Mouse (Mus musculus): ENCODE results near the gene BC049715. TPM values are rescaled to one million over a fixed set of nuclear protein-coding genes. Genes with fewer than 3 reads are reported as not detected.

Gene BC049715
- polyA plus RNA-seq, 1 experiment, result not detected

DNA sequence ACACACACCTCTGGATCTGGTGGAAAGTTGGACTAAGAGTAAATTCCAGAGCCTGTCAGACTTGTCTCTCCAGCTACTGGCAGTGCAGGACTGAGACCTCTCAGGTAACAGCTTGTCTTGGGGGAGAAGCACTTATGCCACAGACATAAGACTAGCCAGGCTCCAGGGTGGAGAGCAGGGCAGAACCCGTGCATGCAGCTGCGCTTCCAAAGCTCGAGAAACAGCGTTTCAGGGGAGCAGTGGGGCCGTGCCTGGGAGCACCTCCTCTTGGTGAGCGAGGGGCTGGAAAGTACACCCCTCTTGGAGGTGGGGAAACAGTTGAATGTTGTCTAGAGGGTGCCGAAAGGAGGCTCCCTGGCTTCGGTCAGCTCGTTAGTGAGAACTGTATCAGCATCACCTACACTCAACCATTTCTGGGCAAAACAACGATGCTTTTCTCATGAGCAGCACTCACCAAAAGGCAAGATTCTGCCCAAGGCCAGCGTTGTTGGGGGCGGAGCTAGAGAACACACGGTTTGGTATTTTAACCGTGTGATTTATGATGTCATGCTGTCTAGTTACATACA lies 28.7 kb downstream of the BC049715 start:
- TF ChIP-seq POLR2A (IDR thresholded peaks at IDR 0.05; ENCODE audit: borderline replicate concordance, control insufficient read depth, low read depth, low read length) (no peak; the same call in 1 of the 2 replicates), CTCF (IDR thresholded peaks at IDR 0.05; ENCODE audit: control insufficient read depth, insufficient read depth, low read length) (no peak)
- H3K4me1 ChIP-seq (ENCODE audit: control insufficient read depth, insufficient read depth, low read length), result peaks cover 5% of the 10 kb centered on the region
- H3K4me3 ChIP-seq (replicated peaks; ENCODE audit: control insufficient read depth, low read depth, low read length), result peak overlapping the region; percentile 63
- H3K27ac ChIP-seq (ENCODE audit: control insufficient read depth, insufficient read depth, low read depth, low read length, poor library complexity), result peak overlapping the region; percentile 53
- 15% methylated on average over 14 of the region's 14 CpGs for WGBS

GRCm38 (mm10) chr6:136857186-136857872 lies 29.9 kb downstream of the BC049715 start, which contains the start of gene Art4:
Art4 (minus strand) TSS chr6:136857733.
- H3K4me1 ChIP-seq (ENCODE audit: control insufficient read depth, insufficient read depth, low read length), result peaks cover 2% of the 10 kb centered on the region
- peak within 1 kb of the TSS; percentile 84 for H3K4me3 ChIP-seq (replicated peaks; ENCODE audit: control insufficient read depth, low read depth, low read length)
- peak within 1 kb of the TSS; percentile 85 for H3K27ac ChIP-seq (ENCODE audit: control insufficient read depth, insufficient read depth, low read depth, low read length, poor library complexity)
- TF ChIP-seq POLR2A (IDR thresholded peaks at IDR 0.05; ENCODE audit: borderline replicate concordance, control insufficient read depth, low read depth, low read length) (peak; percentile 31; the same call in 1 of the 2 replicates), CTCF (IDR thresholded peaks at IDR 0.05; ENCODE audit: control insufficient read depth, insufficient read depth, low read length) (no peak)
- WGBS, result 2% methylated on average over 18 of the region's 18 CpGs

- WGBS, result 12% methylated on average over 11 of the region's 11 CpGs
- Histone ChIP-seq H3K4me1 (ENCODE audit: control insufficient read depth, insufficient read depth, low read length) (peaks cover 2% of the 10 kb centered on the region), H3K27ac (ENCODE audit: control insufficient read depth, insufficient read depth, low read depth, low read length, poor library complexity) (peak overlapping the region; percentile 72), H3K4me3 (replicated peaks; ENCODE audit: control insufficient read depth, low read depth, low read length) (no peak overlapping the region)
- TF ChIP-seq CTCF (IDR thresholded peaks at IDR 0.05; ENCODE audit: control insufficient read depth, insufficient read depth, low read length), result no peak
- no peak for TF ChIP-seq POLR2A (IDR thresholded peaks at IDR 0.05; ENCODE audit: borderline replicate concordance, control insufficient read depth, low read depth, low read length)
These were observed 30.4 kb downstream of the BC049715 start for GRCm38 (mm10) chr6:136857873-136858260.

DNA sequence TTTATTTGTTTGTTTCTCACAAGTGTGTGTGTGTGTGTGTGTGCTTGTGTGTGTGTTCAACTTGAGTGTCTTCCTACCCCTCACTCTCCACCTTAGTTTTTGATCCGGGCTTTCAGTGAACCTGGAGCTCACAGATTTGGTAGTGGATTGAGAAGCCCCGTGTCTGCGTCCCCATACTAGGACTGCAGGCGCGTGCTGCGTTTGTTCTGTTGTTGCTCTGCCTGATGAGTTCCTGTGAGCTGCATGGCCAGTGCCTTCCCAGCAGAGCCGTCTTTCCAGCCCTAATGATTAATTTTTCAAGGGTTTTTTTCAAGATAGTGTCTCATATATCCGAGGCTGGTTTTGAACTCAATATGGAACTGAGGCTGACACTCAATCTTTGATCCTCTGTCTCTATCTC lies 31.0 kb downstream of the BC049715 start:
- TF ChIP-seq POLR2A (IDR thresholded peaks at IDR 0.05; ENCODE audit: borderline replicate concordance, control insufficient read depth, low read depth, low read length), result no peak
- TF ChIP-seq CTCF (IDR thresholded peaks at IDR 0.05; ENCODE audit: control insufficient read depth, insufficient read depth, low read length), result no peak
- H3K4me1 ChIP-seq (ENCODE audit: control insufficient read depth, insufficient read depth, low read length), result peaks cover 2% of the 10 kb centered on the region
- no peak overlapping the region for H3K4me3 ChIP-seq (replicated peaks; ENCODE audit: control insufficient read depth, low read depth, low read length)
- 83% methylated on average over 8 of the region's 8 CpGs for WGBS
- H3K27ac ChIP-seq (ENCODE audit: control insufficient read depth, insufficient read depth, low read depth, low read length, poor library complexity), result peak overlapping the region; percentile 35

- Histone ChIP-seq H3K27ac (ENCODE audit: control insufficient read depth, insufficient read depth, low read depth, low read length, poor library complexity) (no peak overlapping the region), H3K4me1 (ENCODE audit: control insufficient read depth, insufficient read depth, low read length) (no peaks in the 10 kb centered on the region), H3K4me3 (replicated peaks; ENCODE audit: control insufficient read depth, low read depth, low read length) (no peak overlapping the region)
- 43% methylated on average over 9 of the region's 9 CpGs for WGBS
- TF ChIP-seq POLR2A (IDR thresholded peaks at IDR 0.05; ENCODE audit: borderline replicate concordance, control insufficient read depth, low read depth, low read length), result no peak
- no peak for TF ChIP-seq CTCF (IDR thresholded peaks at IDR 0.05; ENCODE audit: control insufficient read depth, insufficient read depth, low read length)
These were observed 33.6 kb downstream of the BC049715 start for GRCm38 (mm10) chr6:136861020-136861419.

DNA sequence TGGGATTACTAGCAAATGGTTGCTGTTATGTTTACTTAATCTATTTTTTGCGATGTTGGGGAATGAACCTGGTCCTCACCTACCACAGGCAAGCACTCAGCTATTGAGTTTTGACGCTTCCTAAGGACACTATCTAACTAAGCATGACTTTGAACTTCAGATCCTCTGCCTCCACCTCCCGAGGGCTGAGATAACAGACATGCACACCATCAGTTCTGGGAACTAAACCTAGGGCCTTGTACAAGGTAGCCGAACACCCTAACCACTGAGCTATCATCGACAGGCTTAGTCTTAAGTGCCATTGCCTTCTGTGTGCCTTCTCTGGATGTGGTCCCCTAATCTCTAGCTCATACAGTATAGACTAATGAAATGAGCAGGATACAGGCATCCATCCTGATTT lies 37.9 kb downstream of the BC049715 start:
- H3K4me1 ChIP-seq (ENCODE audit: control insufficient read depth, insufficient read depth, low read length), result no peaks in the 10 kb centered on the region
- H3K4me3 ChIP-seq (replicated peaks; ENCODE audit: control insufficient read depth, low read depth, low read length), result no peak overlapping the region
- no peak overlapping the region for H3K27ac ChIP-seq (ENCODE audit: control insufficient read depth, insufficient read depth, low read depth, low read length, poor library complexity)
- TF ChIP-seq CTCF (IDR thresholded peaks at IDR 0.05; ENCODE audit: control insufficient read depth, insufficient read depth, low read length) (no peak), POLR2A (IDR thresholded peaks at IDR 0.05; ENCODE audit: borderline replicate concordance, control insufficient read depth, low read depth, low read length) (no peak)
- WGBS, result 76% methylated on average over 5 of the region's 5 CpGs

DNA sequence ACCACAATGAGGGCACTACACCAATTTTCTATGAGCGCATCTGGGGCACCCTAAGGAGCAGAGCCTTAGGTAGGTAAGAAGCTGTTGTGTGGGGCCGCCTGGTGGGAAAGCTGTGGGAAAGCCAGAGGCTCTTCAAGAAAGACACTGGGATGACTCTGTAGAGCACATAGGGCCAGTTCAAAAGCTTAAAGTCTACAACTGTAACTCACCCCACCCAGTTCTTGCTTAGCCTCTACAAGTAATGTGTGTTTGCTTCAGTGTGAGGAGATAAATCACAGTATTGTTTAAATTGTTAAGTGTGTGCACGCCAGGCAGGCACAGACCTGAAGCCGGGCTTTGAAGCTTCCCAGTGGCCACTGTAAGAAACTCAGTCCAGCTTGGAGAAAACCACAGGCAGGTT lies 38.7 kb downstream of the BC049715 start:
- H3K27ac ChIP-seq (ENCODE audit: control insufficient read depth, insufficient read depth, low read depth, low read length, poor library complexity), result no peak overlapping the region
- no peak overlapping the region for H3K4me3 ChIP-seq (replicated peaks; ENCODE audit: control insufficient read depth, low read depth, low read length)
- TF ChIP-seq POLR2A (IDR thresholded peaks at IDR 0.05; ENCODE audit: borderline replicate concordance, control insufficient read depth, low read depth, low read length), result no peak
- no peak for TF ChIP-seq CTCF (IDR thresholded peaks at IDR 0.05; ENCODE audit: control insufficient read depth, insufficient read depth, low read length)
- 80% methylated on average over 4 of the region's 4 CpGs for WGBS
- no peaks in the 10 kb centered on the region for H3K4me1 ChIP-seq (ENCODE audit: control insufficient read depth, insufficient read depth, low read length)

GRCm38 (mm10) chr6:136868921-136869320 lies 41.5 kb downstream of the BC049715 start:
- H3K4me1 ChIP-seq (ENCODE audit: control insufficient read depth, insufficient read depth, low read length), result no peaks in the 10 kb centered on the region
- WGBS, result 80% methylated on average over 5 of the region's 5 CpGs
- H3K4me3 ChIP-seq (replicated peaks; ENCODE audit: control insufficient read depth, low read depth, low read length), result no peak overlapping the region
- TF ChIP-seq CTCF (IDR thresholded peaks at IDR 0.05; ENCODE audit: control insufficient read depth, insufficient read depth, low read length) (no peak), POLR2A (IDR thresholded peaks at IDR 0.05; ENCODE audit: borderline replicate concordance, control insufficient read depth, low read depth, low read length) (no peak)
- no peak overlapping the region for H3K27ac ChIP-seq (ENCODE audit: control insufficient read depth, insufficient read depth, low read depth, low read length, poor library complexity)
